Mouse (Mus musculus) R1 (cell line): ENCODE measurements around the gene Poglut1.
"Not testable (repeated sequence)": the region's sequence is repeated elsewhere in the genome, so short reads cannot be mapped to it uniquely, and the experiment has no call there.

Experiments
- DNase-seq: peaks from one replicate; pipeline ENCODE4 v3.0.0-alpha.2; 2018; ENCODE audit warnings: low read depth, low spot score

The Poglut1 gene

GRCm38 (mm10) chr16:38536544-38537146 is 13.4 kb downstream of the Poglut1 start:
- DNase-seq, result peak; percentile 92

DNA sequence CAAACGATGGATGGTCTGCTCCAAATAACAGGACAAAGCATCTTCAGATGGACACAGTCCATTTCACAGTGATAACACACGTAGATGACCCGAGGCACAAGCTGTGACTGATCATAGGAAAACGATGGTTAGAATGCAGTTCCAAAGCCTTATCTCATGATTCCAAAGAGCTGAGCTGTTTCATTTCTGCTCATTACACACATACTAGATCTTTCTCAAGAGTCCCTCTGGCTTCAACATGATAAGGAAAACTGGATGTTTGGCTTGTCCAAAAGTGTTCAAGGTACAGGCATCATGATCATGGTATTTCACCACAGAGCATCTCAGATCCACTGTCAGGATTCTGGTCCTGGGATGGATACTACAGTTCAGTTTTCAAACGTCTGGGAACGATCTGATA is 23.8 kb downstream of the Poglut1 start:
- DNase-seq, result no peak

DNA sequence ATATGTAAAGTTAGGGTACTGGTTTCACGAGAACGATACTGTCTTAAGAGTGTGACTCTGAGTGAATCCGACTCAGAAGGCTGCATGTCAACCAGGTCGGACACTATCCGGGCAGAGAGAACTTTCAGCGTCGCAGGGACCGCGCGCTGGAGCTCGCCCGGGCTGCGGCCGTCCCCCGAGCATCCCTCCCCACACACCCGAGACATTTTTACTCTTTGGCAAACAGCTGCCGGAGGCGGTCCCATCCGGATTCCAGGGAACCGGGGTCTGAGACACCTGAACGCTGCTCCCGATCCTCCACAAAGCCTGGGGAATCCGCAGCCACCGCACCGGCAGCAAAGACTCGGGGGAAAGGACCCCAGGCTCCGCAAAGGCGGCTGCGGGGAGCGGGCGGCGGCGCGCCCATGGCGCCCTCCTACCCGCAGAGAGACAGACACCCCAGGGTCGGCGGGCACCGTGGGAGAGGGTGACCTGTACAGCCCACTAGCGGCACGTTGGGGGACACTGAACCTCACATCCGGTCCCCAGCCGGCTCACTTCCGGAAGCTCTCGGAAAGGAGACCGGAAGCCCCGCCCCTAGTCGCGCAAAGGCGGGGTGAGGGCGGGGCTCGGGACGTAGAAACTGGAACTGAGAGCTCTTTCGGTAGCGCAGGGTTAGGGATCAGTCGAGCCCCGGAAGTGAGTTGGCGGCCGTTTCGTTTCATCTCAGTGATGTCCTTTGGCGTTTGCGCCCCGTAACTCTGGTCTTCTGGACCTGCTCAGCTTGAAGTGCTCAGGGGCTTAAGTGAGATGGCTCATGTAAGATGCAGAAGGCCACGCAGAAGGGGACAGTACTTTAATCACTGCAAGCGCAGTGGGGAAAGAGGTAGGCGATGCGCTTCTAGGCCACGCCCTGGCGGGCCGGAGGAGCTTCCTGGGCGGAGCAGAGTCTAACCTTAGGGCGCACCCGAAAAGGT is 27.7 kb downstream of the Poglut1 start, which contains the start of gene Timmdc1:
Gene Timmdc1, minus strand, starts transcription at position 535 of the 956 bp plus-strand sequence.
- DNase-seq, result peak; percentile 97

DNA sequence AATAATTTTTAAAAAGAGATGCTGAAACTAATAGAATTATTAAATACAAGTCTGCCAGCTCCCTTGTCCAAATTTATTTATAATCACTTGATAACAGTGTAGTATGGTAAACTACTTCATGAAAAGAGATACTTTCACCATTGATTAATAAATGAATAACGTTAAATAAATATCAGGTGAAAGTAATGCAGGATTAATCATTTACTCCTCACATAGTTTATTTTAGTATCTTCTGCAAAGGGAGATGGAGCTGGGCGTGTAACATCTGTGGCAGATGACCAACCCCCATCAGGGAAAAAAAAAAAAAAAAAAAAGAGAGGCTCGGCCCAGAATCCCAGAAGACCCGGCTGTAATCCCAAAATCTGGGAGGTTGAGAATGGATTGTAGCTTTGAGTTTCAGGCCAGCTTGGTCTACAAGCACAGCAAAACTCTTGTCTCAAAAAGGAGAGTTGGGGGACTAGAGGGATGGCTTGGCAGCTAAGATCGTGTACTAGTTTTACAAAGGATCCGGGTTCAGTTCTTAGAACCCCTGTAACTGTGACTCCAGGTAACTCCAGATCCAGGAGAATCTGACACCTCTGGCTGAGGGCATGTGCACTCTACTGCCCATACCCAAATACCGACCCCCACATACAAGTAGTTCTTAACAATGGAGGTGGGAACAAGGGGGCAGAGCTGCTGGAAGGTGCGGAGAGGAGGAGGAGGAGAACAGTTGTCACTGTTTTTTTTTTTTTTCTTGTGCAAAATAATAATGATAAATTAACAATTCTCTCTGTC is 28.7 kb downstream of the Poglut1 start:
- peak; percentile 34 for DNase-seq

DNA sequence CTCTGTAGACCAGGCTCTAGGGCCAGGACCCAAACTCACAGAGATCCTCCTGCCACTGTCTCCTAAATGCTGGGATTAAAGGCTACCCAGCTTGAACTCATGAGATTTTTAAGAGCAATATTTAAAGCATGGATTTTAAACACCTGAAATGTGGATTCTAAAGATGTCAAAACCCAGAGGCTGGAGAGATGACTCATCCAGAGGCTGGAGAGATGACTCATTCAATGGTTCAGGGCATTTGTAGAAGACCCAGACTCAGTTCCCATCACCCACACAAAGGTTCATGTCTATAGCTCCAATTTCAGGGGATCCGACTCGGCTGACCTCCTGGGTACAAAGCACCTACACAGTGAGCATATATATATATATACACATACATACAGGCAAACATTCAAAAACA is 30.9 kb downstream of the Poglut1 start:
- DNase-seq, result peak; percentile 51

DNA sequence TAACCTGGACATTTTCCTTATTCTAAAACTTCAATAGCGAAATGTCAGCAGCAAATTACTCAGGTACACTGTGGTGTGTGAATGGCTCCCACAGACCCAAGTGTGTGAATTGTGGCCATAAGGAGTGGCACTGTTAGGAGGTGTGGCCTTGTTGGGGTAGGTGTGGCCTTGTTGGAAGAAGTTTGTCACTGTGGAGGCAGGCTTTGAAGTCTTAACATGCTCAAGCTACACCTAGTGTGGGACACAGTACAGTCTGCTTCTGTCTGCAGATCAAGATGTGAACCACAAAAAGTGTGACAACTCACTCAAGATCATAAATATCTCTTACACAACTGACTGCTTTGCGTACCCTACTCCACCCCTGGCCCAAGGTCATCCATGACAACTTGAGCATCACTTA is 39.2 kb downstream of the Poglut1 start:
- peak; percentile 65 for DNase-seq

DNA sequence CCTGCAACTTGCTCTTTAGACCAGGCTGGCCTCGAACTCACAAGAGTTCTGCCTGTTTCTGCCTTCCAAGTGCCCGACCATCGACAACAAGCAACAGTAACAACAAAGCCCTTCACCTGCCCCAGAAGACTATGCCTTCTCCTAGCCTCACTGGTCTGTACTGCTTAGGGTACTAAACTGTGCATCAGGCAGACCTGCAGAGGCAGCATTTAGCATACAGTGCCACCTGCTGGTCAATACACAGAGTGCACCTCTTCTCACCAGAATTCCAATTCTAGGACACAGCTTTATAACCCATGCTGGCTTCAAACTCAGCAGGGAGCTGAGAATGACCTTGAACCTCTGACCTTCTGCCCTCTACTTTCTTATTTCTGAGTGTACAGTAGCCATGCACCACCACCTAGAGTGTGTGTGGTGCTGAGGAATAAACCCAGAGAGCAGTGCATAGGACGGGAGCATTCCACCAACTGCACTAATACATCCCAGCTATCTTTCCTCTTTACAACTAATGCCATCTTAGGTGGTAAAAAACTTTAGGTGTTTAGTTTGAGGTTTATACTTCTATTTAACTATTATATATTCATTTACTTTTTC is 43.9 kb downstream of the Poglut1 start:
- DNase-seq, result peak; percentile 89

- DNase-seq, result no peak
Measured at GRCm38 (mm10) chr16:38503528-38503927, 46.5 kb downstream of the Poglut1 start.

- no peak for DNase-seq
Measured at GRCm38 (mm10) chr16:38502469-38502868, 47.6 kb downstream of the Poglut1 start.

DNA sequence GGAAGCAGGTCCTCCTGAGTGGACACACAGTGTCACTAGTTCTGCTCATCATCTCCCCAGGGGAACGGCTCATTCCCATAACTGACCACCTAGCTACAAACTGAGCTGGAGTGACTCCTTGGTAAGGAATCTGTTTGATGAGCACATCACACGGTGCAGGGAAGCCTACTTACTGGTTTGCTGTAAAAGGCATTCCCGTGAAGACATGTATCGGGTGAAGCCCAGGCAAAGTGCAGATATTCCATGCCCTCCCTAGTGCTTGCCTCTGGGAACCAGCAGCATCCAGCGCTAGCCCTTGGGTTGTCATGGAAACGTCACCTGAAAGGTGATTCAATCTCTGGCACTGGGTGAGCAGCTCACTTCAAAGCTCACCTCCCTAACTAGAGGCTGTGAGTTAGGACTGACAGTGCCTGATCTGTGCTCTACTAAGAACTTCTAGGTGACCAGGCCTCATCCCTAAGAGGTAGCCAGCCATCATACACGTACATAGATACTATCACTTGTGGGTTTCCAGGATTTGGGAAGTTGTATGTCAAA is 53.4 kb downstream of the Poglut1 start:
- peak; percentile 48 for DNase-seq

- DNase-seq, result peak; percentile 41
Measured at GRCm38 (mm10) chr16:38493890-38494289, 56.2 kb downstream of the Poglut1 start.

- DNase-seq, result no peak
Measured at GRCm38 (mm10) chr16:38492551-38492950, 57.5 kb downstream of the Poglut1 start.

DNA sequence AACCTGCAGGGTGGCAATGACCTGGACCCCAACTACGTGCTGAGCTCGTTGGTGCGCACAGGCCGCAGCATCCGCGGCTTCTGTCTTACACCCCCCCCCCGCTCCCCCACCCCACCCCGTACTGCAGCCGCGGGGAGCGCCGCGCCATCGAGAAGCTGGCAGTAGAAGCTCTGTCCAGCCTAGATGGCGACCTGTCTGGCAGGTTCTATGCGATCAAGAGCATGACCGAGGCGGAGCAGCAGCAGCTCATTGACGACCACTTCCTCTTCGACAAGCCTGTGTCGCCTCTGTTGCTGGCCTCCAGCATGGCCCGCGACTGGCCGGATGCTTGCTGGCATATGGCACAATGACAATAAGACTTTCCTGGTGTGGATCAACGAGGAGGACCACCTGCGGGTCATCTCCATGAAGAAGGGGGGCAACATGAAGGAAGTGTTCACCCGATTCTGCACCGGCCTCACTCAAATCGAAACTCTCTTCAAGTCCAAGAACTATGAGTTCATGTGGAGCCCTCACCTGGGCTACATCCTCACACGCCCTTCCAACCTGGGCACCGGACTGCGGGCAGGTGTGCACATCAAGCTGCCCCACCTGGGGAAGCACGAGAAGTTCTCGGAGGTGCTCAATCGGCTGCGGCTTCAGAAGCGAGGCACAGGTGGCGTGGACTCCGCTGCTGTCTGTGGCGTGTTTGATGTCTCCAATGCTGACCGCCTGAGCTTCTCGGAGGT is 66.3 kb downstream of the Poglut1 start:
- peak; percentile 21 for DNase-seq

- DNase-seq, result peak; percentile 72
Measured at GRCm38 (mm10) chr16:38482780-38483562, 67.1 kb downstream of the Poglut1 start.

- DNase-seq, result no peak
Measured at GRCm38 (mm10) chr16:38481327-38481726, 68.7 kb downstream of the Poglut1 start.

DNA sequence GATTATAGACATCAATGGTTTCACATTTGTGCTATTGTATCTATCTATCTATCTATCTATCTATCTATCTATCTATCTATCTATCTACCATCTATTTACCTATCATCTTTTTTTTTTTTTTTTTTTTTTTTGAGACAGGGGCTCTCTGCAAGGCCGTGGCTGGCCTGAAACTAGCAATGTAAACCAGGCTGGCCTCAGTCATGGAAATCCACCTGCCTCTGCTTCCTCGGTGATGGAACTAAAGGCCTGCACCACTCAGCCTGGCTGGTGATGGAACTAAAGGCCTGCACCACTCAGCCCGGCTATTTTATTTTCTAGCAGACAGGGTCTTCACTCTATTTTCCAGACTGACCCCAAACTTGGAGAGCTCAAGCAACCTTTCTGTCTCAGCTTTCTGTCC is 71.8 kb downstream of the Poglut1 start:
- DNase-seq, result no peak

DNA sequence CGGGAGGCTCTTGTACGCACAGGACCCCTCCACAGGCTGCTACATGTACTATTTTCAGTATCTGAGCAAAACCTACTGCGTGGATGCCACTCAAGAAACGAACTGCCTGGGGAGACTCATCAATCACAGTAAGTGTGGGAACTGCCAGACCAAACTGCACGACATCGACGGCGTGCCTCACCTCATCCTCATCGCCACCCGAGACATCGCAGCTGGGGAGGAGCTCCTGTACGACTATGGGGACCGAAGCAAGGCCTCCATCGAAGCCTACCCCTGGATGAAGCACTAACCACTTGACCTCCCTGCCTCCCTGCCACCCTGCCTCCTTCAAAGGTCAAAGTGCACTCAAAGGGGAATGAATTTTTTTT is 72.8 kb downstream of the Poglut1 start:
- not testable (repeated sequence) for DNase-seq

DNA sequence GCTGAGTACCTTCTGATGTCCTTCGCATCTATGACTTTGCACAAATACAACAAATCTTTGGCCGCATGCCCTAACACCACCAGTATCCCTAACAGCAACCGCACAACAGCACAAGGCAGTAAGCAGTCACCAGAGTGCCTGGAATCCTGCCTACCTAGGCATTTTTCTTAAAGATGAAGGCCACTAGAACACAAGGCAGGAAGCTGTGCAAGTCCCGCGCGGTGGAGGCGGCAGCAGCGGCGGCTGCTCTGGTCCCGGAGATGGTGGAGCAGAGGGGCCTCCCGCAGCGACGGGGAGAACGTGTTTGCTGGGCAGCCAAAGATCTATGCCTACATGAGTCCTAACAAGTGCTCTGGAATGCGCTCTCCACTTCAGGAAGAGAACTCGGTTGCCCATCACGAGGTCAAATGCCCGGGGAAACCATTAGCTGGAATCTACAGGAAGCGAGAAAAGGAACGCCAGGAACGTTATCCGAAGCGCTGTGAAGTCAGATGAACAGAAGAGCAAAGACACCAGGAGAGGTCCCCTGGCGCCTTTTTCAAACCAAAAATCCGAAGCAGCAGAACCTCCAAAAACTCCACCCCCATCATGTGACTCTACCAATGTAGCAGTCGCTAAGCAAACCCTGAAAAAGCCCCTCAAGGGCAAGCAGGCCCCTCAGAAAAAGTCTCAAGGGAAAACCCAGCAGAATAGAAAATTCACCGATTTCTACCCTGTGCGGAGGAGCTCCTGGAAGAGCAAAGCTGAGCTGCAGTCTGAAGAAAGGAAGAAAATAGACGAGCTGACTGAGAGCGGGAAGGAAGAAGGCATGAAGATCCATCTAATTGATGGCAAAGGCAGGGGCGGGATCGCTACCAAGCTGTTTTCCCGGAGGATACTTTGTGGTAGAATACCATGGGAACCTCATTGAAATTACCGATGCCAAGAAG is 73.5 kb downstream of the Poglut1 start:
- peak; percentile 81 for DNase-seq
